Mouse (Mus musculus) thymus, postnatal 10 days (tissue): ENCODE data around the gene Slc2a13.

Experiments
- DNase-seq, 2 experiments: peaks; one replicate each; pipeline ENCODE4 v3.0.0; 2021; ENCODE audit warnings: low spot score in 2 of 2

Gene Slc2a13

GRCm38 (mm10) chr15:91502235-91502634 is 70.8 kb downstream of the Slc2a13 start:
- DNase-seq: no peak

- no peak for DNase-seq
Observed at GRCm38 (mm10) chr15:91495014-91495413, 78.0 kb downstream of the Slc2a13 start.

- no peak for DNase-seq
Observed at GRCm38 (mm10) chr15:91479924-91480615, 93.0 kb downstream of the Slc2a13 start.

DNA sequence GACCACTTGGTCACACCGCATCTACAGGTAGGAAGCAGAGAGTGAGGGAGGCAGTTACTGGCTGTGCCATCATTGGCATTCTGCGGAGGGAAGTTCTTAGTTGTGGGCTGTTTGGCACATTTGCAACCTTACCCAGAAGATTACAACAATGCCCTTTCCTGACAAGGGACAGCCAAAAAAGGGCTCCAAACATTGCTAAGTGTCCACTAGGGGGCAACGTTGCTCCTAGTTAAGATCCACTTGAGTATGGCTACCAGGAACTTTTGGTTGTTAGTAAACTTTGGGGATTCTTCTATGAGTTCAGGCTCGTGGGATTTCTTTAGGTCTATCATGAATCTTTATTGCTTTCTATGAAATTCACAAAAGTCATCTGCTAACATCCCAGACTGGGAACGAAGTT is 95.3 kb downstream of the Slc2a13 start:
- DNase-seq: peak in 1 of 2 experiments; percentile 24

GRCm38 (mm10) chr15:91473690-91474409 is 99.2 kb downstream of the Slc2a13 start:
- DNase-seq: no peak

DNA sequence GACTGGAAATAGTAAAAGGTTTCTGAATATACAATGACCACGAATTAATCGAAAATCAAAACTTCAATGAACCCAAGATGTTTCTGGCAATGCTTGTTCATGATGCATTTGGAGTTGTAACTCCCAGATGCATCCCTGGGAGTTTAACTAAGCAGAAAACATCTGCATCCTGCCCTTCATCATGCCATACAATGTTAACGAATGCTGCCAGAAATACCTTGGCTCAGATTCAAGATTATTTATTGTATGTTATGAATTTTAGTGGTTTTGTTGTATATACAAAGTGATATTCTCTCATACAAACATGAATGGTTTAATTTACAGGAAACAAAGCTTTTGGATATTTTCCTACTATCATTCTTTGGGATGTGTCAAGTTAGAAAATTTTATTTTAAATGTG is 107.7 kb downstream of the Slc2a13 start:
- DNase-seq: no peak

DNA sequence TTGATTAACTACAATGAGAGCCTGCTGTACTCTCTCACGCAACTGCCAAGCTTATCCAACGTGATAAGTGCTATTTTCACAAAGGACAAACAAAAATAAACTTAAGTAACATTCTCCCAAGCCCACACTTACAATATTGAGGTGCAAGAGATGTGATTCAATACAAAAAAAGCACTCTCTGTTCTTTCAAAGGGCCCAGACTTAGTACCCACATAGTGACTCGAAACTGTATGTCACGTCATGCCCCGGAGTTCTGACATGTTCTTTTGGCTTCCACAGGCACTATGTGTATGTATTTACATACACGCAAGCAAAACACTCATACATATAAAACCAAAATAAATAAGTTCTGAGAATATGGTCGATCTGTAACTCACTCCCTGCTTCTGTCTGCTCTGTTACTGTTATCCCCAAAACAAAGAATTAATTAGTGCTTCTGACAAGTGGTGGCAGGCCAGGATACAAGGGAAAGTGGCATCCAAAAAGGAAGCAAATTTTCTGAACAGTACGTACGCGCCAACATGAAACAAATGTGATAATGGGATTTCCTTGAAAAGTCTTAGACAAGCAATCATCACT is 109.1 kb downstream of the Slc2a13 start:
- DNase-seq: no peak

DNA sequence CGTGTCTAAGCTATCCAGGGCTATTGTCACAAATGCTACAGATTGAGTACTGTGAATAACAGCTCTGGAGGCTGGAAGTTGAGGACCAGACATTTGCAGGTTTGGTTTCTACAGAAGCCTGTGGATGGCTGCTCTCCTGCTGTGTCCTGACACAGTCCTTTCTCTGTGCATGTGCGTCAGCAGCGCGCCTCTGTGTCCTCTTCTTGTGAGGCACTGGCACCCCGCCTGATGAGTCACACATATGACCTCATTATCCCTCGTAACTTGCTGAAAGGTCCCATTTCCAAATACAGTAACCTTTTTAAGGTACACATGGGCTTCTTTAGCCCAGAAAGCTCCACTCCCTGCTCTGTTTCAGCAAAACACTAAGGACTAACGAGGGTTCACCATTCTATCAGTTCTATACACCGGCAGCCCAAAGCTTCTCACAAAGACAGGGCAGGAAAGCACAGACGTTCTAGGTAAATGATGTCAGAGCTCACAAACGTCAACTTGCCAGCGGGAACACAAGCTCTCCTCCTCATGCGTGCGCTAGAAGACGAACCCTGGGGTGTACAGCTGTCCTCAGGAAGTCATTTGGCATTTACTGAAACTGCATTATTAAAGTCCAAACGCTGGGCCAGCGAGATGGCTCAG is 109.9 kb downstream of the Slc2a13 start:
- DNase-seq: no peak

DNA sequence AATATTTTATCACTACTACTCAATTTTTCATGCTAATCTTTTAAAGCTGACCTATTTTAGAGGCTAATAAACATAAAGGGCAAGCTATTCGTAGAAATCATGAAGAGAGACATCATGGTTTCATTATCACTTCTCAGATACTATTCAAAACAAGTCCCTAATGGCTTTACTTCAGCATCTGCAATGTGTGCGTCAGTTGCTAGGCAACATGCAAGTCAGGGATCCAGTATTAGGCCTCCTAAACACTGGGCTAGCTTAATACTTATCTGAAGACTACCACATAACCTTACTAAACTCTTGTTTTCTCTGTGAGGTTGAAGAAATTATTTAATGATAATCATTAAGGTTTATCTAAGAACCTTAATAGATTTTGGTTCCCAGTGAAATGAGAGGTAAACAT is 111.1 kb downstream of the Slc2a13 start:
- DNase-seq: no peak

DNA sequence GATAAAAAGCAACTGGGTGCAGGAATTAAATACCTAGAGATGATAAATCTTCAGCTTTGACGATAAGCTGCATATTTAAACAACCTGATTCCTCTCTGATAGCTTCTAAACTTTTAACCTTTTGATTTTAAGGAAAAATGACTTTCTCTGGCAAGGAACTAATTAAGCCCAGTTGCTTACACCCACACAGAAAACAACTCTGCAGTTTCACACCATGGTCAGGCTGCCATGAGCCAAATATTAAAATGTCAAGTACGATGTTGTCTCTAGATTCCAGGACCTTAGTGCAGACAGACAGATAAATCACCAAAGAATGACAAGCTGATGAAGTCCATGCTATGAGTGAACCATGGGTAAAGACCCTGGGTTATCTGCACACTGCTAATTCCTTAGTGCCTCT is 115.9 kb downstream of the Slc2a13 start:
- no peak for DNase-seq

DNA sequence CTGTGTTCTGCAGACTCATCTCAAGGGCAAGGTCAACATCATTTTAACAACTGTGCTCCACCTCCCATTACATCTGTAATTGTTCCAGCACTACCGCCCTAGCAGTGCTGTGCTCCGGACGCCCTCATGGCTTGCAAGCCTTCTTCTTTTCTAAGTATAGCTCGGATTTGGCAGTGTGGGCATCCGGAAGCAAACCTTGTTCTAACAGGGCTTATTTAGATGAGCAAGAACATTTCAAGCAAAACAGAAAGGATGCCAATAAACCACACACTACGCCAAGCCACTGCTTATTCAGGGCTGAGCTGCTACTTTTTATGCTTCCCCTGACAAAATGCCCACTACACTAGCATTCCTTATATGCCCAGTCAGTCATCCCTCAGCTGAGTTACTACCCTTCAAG is 127.7 kb downstream of the Slc2a13 start:
- no peak for DNase-seq

DNA sequence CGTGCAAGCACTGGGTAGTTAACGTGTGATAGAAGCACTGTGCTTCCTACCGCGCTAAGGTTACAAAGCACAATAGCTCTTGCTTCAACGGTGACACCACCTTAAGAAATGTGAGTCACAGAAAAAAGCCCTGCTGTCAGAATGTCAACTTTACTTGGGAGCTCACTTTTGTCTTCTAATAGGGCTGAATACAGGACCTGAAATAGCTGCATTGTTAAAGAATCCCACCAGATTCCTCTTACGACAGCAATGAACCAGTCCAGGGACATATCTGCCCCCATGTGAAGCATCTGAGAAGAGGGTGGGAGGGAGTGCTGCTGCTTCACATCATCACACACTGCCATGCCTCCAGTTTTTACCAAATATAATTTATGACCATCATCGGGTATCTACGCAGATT is 129.6 kb downstream of the Slc2a13 start:
- no peak for DNase-seq

DNA sequence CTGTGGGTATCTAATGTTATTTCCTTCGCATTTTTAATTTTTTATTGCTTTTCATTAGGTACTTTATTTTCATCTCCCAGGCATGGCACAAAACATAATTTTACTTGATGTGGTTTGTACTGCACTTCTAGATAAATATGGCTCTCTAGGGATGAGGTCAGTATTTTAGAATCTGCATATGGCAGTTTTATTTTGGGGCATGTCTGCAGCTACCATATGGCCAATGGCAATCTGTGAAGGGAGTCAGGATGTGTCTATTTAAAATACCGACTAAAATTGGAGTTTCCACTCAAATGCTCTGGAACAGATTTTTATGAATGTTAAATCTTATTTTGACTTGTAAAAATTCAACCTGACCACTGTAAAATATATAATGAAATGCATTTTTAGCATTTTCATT is 133.2 kb downstream of the Slc2a13 start:
- no peak for DNase-seq

DNA sequence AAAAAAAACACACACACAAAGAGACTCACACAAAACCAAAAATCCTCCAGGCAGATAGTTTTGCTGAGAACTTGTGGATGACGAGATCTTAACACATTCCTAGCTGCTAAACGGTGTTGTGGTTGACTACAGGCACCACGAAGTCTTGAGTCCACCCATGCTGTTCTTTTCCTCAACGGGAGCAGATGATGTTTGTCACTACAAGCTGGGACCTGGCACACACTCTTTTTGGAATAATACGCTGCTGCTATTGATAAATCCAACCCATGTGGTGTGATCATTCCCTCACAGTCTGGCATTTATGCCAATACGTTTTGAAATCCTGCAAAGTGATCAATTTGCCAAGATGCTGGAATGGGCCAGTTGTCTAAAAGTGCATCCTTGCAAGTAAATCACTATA is 147.6 kb downstream of the Slc2a13 start:
- no peak for DNase-seq

- DNase-seq: no peak
Observed at GRCm38 (mm10) chr15:91406979-91407378, 166.1 kb downstream of the Slc2a13 start.

DNA sequence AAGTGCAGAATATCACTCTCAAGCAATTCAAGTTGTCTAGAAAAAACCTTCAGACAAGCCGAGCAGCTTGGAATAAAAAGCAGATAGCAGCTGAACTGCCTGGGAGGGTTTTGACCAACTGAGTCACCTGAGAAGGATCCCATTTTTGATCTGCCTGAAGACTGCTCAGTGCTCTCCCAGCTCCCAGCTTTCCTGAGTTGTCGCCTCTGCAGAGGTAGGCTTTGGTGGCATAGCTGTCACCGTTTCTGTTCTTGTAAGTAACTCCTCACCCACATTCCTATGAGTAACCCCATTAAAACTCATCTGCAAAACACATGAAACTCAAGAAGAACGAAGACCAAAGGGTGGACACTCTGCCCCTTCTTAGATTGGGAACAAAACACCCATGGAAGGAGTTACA is 177.9 kb downstream of the Slc2a13 start:
- no peak for DNase-seq

DNA sequence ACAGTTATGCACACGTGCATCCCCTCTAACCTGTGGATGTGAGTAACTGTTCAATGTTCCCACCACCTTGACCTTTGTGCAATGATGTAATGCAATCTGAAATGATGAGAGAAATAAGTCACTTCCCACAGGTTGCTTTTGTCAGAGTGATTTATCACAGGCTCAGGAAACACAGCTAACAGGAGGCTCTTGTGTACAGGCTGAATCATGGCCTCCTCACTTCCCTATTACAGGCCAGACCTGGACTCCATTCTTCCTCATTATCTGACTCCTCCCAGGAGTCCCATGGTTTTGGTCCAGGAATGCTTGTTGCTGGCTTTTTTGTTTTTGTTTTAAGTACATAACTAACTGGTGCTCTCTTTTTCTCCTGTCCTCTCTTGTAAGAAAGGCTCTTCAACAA is 189.4 kb downstream of the Slc2a13 start:
- no peak for DNase-seq

DNA sequence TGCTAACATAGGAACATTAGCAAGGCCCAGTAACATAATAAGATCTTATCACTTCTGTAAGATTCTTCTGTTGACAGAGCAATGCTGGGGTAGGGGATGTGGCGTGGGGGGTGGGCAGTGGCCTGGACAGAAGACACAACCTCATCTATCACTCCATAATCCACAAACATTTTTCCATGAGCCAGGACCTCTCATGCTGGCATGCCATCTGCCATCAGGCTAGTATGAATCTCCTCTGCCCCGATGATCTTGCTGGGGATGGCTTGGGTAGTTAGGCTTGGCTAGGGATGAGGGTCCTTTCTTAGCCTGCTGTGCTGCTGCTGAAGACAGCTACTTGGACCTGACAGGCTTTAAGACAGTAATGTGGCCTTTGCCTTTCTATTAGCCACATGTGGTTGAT is 190.5 kb downstream of the Slc2a13 start:
- DNase-seq: no peak

- no peak for DNase-seq
Observed at GRCm38 (mm10) chr15:91381864-91382263, 191.2 kb downstream of the Slc2a13 start.

- no peak for DNase-seq
Observed at GRCm38 (mm10) chr15:91378751-91379325, 194.2 kb downstream of the Slc2a13 start.

GRCm38 (mm10) chr15:91377568-91377967 is 195.5 kb downstream of the Slc2a13 start:
- no peak for DNase-seq

DNA sequence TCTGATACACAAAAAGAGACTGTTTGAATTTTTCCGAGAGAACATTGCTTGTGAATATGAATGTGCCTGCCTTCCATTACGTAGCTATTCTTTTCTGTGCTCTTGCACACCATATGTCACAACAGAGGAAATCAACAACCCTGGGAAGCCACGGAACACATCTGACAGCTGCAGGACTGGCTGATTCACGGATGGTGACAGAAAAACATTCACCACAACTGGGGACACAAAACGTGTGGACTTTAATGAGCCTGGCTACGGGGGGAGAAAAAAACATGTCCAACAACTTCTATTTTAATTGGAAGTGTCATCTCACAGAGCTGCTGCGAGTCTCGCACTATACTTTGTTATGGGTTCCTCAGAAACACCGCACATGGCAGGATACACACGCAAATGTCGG is 196.0 kb downstream of the Slc2a13 start:
- DNase-seq: no peak
